In the genomic region with DNA sequence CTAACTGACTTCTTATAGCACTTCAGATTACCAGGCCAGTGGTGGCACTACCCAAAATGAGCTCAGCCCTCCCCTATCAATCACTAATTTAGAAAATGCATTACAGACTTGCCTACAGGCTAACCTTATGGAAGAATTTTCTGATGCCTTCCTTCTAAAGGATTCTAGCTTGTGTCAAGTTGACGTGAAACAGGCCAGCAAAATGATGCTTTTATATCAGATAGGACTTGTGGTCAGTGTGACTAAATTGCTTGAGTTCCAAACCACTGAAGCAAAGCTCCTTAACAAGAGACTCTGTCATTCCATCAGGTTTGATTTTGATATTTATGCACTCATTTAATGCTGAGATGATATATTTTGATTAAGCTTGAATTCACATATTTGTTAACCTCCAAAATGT, we compare ENCODE assay signal across 18 mouse cellular contexts.
"Had no signal": no experiment of that assay in that cellular context is flagged by ENCODE, and none has a peak within 500 bp of the region (broad histone marks: within the 10 kb centered on the region; RNA-seq: fewer than 3 reads in every experiment).

No protein-coding gene starts in this region.

- DNase-seq: lung, adult 18-20 months; lung, embryonic 14.5 days; lung, postnatal 10 days; lung, postnatal 4 days; midbrain, embryonic 14.5 days; retina, postnatal 1 day; right cerebral cortex, adult 18-20 months; right cerebral cortex, postnatal 25 days; right cerebral cortex, postnatal 4 days; spleen, adult 18-20 months; thymus, adult 18-20 months; thymus, postnatal 14 days; thymus, postnatal 36 days had no signal

- H3K27me3 ChIP-seq: midbrain, embryonic 12.5 days; neural tube, embryonic 13.5 days; neural tube, embryonic 15.5 days had no signal

- ATAC-seq: midbrain, embryonic 16.5 days had no signal

- H3K36me3 ChIP-seq: midbrain, embryonic 10.5 days; midbrain, embryonic 12.5 days; neural tube, embryonic 13.5 days; neural tube, embryonic 15.5 days had no signal

- H3K4me2 ChIP-seq: lung, embryonic 14.5 days; midbrain, embryonic 12.5 days; neural tube, embryonic 13.5 days; neural tube, embryonic 15.5 days had no signal

- H3K4me3 ChIP-seq: midbrain, embryonic 10.5 days; midbrain, embryonic 12.5 days; neural tube, embryonic 13.5 days; neural tube, embryonic 15.5 days had no signal
